Mouse (Mus musculus): ENCODE data around the gene Rab4a.

Rab4a gene

GRCm38 (mm10) chr8:123805718-123806373 is at the start of gene Rab4a:
Gene Rab4a, plus strand, starts transcription at chr8:123805985.
- DNase-seq (ENCODE audit: low spot score), result peak; percentile 86

- DNase-seq (ENCODE audit: low spot score), result no peak
These were observed 48.9 kb upstream of the Rab4a start for GRCm38 (mm10) chr8:123756901-123757300.

GRCm38 (mm10) chr8:123758935-123759334 is 46.9 kb upstream of the Rab4a start:
- no peak for DNase-seq (ENCODE audit: low spot score)

- peak; percentile 87 for DNase-seq (ENCODE audit: low spot score)
These were observed 45.9 kb upstream of the Rab4a start for GRCm38 (mm10) chr8:123759933-123760332.

DNA sequence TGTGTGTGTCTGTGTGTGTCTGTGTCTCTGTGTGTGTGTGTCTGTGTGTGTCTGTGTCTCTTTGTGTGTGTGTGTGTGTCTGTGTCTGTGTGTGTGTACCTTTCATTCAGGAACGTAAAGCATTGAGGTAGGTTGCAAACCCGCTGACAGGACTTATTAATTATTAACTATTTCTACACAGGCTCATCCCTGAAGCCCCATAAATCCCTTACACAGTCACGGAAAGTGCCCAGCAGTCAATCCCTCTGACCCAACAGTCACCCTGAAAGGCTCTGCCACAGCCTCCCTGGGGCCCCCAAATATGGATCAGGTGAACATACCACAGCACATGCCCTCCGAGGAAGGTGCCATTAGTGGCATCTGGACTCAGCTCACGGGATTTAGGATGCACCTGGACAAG is 45.2 kb upstream of the Rab4a start:
- DNase-seq (ENCODE audit: low spot score), result no peak

DNA sequence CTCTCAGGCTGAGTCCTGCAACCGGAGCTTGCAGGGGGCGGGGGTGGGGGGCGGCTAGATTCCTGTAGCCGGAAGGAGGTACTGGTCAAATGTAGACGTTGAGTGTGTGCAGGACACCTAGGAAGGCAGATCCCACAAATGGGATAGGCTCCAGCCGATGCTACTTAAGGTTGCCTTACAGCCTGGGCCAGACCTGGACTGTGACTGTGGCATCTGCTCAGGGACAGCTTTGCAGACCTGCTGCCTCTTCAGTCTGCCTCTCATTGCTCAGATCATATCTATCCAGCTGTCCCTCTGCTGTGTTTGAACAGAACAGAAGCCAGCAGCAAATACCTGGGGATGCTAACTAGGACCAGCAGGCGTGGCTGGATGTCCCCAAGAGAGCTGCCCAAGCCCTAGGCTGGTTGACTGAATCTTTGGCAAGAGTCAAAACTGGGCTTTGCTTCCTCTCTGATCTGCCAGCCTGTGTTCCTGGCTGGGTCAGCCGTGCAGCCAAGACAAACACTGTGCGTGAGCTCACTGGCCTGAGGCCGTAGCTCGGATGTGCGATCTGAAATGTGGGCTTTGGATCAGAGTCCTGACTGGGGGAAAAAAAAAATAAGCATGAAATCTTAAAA is 44.4 kb upstream of the Rab4a start:
- no peak for DNase-seq (ENCODE audit: low spot score)

DNA sequence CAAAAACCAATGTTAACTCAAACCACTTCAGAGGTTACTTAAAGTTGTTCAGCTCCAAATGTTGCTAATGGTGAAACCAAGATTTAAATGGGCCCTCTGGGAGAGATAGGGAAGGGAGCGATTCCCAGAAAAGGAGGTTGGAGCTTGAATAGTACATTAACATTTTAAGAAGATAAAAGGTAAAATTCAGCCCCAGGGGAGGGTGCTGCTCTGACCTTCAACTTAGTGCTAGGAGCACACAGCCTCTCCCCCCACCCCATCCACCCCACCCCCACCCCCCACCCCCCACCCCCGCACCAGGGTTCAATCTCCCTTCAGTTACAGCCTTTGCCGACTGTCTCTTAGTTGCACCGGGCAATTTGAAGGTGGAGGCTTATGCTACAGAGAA is 43.9 kb upstream of the Rab4a start:
- no peak for DNase-seq (ENCODE audit: low spot score)

- DNase-seq (ENCODE audit: low spot score), result no peak
These were observed 42.4 kb upstream of the Rab4a start for GRCm38 (mm10) chr8:123763355-123763754.

DNA sequence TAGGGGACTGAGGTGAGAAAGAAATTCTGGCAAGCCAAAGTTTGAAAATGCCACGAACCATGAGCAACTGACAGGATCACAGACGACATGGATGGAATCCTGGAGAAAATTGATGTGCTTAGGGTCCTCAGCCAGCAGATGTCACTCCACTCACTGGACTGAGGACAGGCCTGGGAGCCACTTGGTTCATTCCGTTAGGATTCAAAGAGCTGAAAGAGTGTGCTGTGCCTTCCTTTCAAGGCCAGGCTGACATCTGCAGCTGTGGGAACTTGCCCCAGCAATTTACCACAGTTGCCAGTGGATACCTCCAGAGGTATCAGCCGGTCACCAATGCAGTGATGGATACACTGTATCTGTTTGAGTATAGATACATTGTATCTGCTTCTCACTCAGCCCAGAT is 41.1 kb upstream of the Rab4a start:
- peak; percentile 77 for DNase-seq (ENCODE audit: low spot score)

DNA sequence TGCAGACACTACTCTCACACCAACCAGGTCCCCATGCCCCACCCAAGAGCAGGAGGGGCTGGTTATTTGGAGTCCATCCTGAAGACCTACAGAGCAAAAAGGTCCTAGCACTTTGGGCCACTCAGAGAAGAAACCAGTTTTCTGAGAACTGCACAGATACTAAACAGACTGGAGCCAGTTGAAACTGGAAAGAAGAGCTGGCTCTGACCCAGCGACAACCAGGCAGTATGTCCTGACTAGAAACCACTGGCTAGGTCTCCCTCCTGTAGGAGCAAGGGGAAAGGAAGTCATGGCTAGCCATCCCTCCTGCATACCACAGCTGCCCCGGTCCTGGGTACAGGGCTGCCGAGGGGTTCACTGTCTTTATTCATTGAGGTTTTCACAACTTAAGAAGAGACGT is 39.3 kb upstream of the Rab4a start:
- DNase-seq (ENCODE audit: low spot score), result no peak

DNA sequence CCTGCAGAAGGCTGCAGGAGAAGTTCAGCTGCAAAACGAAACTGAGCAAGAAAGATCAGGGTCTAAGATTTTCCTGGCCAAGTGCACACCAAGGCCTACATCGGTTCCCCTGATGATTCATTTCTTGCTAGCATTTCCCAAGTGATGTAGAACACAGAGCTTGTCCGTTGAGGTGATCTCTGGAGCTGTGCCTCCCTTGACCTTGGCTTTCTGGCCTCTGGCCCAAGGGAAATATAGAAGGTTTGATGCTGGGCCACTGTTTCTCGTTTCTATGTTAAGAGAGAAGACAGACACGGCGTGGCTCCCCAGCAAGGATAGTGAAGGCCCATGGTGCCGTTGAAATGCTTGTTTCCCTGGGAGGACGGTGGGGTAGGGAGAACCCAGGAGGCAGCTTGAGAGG is 37.9 kb upstream of the Rab4a start:
- DNase-seq (ENCODE audit: low spot score), result no peak

DNA sequence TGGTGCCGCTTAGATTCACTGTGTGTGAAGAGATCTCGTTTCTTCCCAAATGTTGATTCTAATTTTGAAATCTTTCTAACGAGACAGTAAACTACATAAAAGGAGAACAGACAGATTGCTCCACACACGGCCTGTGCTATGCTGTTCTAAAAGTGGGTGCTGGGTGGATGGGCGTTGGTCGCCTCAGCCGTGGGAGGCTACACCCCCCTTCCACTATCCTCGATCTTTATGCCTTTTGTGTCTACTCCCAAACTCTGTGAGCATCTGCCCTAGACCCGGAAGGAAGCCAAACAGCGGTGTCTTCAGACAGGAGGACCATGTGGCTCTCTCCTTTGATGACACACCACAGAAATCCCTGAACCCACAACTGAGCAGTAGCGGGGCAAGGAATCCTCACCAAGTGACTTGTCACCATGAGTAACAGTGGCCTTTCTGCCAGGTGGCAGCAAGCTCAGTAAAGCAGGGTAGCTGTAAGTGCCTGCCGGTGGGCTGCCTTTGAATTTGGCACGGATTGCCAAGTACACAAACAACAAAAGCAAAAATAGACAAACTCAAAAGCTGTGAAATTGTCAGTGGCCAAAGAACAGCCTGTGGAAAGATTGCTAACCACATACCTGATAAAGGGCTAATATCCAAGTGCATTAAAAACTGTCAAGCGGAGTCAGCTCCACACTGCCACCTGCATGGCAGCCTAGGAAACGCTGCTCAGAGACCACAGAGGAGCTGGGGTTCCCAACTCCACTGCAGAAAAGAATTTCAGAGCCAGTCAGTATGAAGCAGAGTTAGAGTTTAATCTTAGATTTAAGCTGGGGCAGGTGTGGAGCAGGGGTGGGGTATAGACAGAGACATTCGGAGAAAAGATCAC is 37.1 kb upstream of the Rab4a start:
- peak; percentile 81 for DNase-seq (ENCODE audit: low spot score)

DNA sequence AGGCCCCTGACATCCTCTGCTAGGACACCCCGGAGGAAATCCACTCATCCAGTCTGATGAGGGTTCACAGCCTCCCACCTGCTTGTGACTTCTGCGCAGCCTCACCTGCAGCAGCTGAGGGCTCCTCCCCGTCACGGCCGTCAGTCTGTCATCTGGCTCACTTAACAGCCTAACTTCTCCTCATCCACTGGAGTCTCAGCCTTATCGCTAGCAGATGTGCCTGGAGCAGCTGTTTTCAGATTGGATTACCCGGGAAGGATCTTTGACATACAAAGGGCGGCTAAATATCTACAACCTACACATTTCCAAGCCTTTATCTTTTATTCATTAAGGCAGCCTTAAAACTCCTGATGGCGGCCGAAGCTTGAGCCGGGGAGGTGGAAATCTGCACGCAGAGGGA is 32.3 kb upstream of the Rab4a start:
- no peak for DNase-seq (ENCODE audit: low spot score)

GRCm38 (mm10) chr8:123774491-123774890 is 31.3 kb upstream of the Rab4a start:
- DNase-seq (ENCODE audit: low spot score), result no peak

DNA sequence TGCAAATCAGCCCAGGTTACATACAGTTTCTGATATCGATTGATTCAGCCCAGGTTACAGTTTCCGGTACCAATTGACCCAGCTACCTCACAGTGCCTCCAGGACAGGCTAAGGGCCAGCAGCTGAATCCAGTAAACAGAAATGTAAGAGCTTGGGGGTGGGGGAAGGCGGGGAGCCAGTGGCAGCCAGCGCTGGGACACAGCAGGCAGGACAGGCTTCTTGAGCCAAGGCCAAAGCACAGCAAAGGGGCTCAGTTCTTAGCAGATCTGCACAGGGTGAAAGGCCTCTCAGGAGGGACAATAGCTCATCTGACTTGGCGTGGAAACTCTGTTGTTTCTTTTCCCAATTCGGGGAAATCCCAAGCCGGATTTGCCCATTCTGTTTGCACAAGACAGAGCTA is 28.5 kb upstream of the Rab4a start:
- DNase-seq (ENCODE audit: low spot score), result no peak

DNA sequence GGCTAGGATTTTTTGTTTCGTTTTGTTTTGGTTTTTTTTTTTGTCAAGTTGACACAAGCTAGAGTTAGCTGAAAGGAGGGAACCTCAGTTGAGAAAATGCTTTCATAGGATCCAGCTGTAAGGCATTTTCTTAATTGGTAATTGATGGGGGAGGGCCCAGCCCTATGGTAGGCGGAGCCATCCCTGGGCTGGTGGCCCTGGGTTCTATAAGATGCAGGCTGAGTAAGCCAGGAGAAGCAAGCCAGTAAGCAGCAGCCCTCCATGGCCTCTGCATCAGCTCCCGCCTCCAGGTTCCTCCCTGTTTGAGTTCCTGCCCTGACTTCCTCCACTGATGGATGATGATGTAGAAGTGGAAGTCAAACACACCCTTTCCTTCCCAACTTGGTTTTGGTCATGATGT is 25.3 kb upstream of the Rab4a start:
- DNase-seq (ENCODE audit: low spot score), result peak; percentile 12

- DNase-seq (ENCODE audit: low spot score), result peak; percentile 42
These were observed 24.5 kb upstream of the Rab4a start for GRCm38 (mm10) chr8:123781256-123781655.

DNA sequence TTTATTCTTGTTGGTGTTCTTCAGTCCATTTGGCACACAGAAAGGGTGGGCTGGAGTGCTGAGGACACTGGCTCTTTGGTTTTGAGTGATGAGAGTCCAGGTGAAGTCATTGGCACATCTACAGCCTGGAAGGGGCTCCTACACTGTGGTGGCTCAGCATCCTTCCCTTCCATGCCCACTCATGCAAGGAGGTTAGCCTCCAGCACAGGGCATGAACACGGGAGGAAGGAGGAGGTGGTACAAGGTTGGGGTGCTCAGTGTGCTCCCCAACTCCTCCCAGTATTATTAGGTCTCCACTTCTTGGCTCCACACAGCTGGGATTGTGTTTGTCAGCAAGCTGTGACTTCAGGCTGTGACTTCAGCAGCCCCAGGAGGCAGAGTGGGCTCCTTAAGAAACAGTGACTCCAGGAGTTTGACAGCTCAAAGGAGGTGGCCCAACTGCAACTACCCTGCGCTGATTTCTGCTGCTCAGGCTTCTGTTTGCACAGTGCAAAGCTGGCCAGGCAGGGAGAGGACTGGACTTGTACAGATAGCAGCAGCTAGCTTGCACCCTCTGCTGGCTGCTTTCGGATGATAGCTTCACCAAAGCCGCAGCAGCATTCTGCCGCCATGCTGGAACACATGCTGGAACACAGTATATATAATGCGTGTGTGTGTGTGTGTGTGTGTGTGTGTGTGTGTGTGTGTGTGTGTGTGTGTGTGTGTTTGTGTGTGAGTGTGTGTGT is 22.1 kb upstream of the Rab4a start:
- peak; percentile 94 for DNase-seq (ENCODE audit: low spot score)

DNA sequence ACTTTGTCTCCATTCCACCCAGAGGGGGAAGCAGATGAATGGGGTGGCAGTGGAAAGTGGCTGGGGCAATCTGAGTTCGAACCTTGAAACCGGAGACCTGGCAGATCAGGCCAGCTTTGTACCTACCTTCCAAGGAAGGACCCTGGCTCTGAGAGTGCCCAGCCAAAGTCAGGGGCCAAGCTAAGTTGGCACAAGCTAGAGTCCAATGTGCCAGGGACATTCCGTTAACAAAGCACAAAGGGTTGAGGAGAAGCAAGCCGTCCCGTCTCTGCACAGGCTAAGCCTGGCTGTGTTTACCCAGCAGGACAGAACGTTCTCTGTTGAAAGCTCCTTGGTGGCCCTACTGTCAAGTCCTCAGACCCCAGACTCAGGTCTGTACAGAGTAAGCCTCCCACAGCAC is 19.6 kb upstream of the Rab4a start:
- no peak for DNase-seq (ENCODE audit: low spot score)

GRCm38 (mm10) chr8:123786644-123787043 is 19.1 kb upstream of the Rab4a start:
- no peak for DNase-seq (ENCODE audit: low spot score)

GRCm38 (mm10) chr8:123787254-123787897 is 18.4 kb upstream of the Rab4a start:
- peak; percentile 18 for DNase-seq (ENCODE audit: low spot score)
